Mouse (Mus musculus): ENCODE measurements at regions not wholly inside any gene's neighbourhood (a gene's known extent, or its start where the extent isn't known, plus 50 kb on each side); places are given as distances from the start of the nearest gene placed in this dataset.

DNA sequence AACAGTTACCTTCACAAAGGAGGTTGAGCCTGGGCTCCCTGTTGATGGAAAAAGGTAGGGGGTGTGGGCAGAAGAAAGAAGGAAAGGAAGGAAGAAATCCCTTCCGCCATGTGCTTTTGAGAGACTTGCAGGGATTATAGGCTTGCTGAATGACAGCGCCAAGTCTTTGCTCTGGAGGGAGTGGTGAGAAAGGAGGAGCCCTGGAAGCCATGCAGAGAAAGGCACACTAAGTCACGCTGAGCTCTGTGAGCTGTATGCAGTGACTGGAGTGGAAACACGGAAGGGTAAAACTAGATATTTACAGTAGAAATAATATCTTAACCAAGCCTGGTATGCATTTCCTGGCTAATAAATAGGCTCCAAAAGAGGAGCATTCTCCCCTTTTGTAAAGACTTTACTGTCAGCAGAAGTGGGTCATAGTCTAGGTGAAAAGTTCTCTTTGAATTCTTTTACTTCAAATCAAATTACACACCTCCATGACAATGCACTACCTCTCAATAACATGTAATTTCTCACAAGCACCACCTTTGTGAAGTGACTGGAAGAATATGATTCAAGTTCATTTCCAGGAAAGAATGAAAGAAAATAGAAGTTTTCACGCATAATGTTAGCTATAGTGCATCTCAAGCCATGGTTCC, 484.1 kb upstream of the Nectin3 start:
- Histone ChIP-seq H3K4me3 (ENCODE audit: low read depth, low read length) (no peak overlapping the region), H3K27ac (ENCODE audit: low read depth, low read length) (no peak overlapping the region), H3K9me3 (ENCODE audit: low read length) (no peaks in the 10 kb centered on the region), H3K36me3 (ENCODE audit: insufficient read depth) (no peaks in the 10 kb centered on the region), H3K4me2 (ENCODE audit: low read depth) (no peak overlapping the region), H3K4me1 (ENCODE audit: insufficient read depth) (no peaks in the 10 kb centered on the region), H3K27me3 (ENCODE audit: insufficient read depth, low read length) (no peaks in the 10 kb centered on the region), H3K9ac (no peak overlapping the region)
- no peak for ATAC-seq
- WGBS: 12% methylated on average over 5 of the region's 5 CpGs
- DNase-seq: no peak
- no peak for TF ChIP-seq CTCF (IDR thresholded peaks at IDR 0.05; ENCODE audit: low read depth)

DNA sequence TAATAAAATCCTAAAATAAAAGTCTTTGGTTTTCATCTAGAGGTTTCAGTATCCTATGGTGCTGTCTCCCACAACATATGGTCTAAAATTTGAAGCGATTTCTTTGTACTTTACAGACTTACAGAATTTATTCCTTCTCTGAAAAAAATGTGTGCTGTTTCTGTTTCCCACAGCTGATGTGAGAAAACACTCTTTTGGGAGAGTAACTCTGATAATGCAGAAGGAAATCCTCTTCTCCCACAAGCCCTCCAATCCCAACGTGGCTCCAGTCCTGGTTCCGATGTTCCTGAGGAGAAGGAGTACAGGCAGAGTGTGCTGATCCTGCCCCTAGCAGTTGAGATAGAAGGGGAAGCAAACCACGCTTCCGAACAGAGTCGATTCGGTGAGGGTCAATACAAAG, 467.4 kb upstream of the Nectin3 start:
- H3K9ac ChIP-seq: no peak overlapping the region
- no peaks in the 10 kb centered on the region for H3K27me3 ChIP-seq (ENCODE audit: insufficient read depth, low read length)
- no peak overlapping the region for H3K27ac ChIP-seq (ENCODE audit: low read depth, low read length)
- 80% methylated on average over 7 of the region's 7 CpGs for WGBS
- no peaks in the 10 kb centered on the region for H3K4me1 ChIP-seq (ENCODE audit: insufficient read depth)
- DNase-seq: no peak
- H3K36me3 ChIP-seq (ENCODE audit: insufficient read depth): no peaks in the 10 kb centered on the region
- H3K4me2 ChIP-seq (ENCODE audit: low read depth): no peak overlapping the region
- no peak overlapping the region for H3K4me3 ChIP-seq (ENCODE audit: low read depth, low read length)
- ATAC-seq: no peak
- H3K9me3 ChIP-seq (ENCODE audit: low read length): no peaks in the 10 kb centered on the region
- no peak for TF ChIP-seq CTCF (IDR thresholded peaks at IDR 0.05; ENCODE audit: low read depth)

DNA sequence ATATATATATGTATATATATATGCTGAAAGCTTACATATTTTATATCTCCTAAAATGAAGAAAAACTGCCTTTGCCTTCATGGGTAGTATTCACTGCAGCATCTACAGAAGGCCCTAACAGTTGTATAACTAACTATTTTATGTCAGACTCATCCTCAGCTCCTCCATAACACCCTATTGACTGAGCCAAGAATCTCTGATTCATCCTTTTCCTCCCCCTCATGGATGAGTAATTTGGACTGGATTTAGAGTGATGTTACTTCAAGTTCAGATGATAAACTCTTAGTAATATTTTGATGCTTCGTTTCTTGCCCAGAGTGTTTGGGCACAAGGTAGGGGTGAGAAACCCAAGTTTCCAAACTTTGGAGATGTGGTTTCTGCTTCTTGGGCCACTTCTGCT, 458.7 kb upstream of the Nectin3 start:
- Histone ChIP-seq H3K27ac (ENCODE audit: low read depth, low read length) (no peak overlapping the region), H3K4me2 (ENCODE audit: low read depth) (no peak overlapping the region), H3K4me1 (ENCODE audit: insufficient read depth) (no peaks in the 10 kb centered on the region), H3K9me3 (ENCODE audit: low read length) (no peaks in the 10 kb centered on the region), H3K4me3 (ENCODE audit: low read depth, low read length) (no peak overlapping the region), H3K9ac (no peak overlapping the region), H3K27me3 (ENCODE audit: insufficient read depth, low read length) (no peaks in the 10 kb centered on the region), H3K36me3 (ENCODE audit: insufficient read depth) (no peaks in the 10 kb centered on the region)
- ATAC-seq (no peak), DNase-seq (no peak)
- TF ChIP-seq CTCF (IDR thresholded peaks at IDR 0.05; ENCODE audit: low read depth): no peak
- WGBS: 94% methylated on average over 1 of the region's 1 CpGs

DNA sequence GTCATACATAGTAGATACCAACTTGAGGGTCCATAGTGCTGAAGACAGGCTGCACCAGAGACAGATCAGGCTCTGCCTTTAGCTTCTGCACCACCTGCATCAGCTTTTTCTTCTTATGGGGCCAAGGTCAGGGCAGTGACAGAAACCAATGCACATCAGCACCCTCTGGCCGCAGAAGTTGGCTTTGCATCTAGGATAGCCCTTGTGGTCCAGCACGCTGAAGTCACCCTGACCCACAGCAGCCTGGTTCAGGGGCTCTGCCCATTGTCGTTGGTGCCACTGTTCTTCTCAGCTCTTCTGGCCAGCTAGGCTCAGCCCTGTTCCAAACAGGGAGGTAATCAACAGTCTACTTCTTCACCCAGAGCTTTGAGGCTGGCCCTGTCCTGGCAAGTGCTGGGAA, 427.7 kb upstream of the Nectin3 start:
- DNase-seq: no peak
- Histone ChIP-seq H3K9ac (no peak overlapping the region), H3K9me3 (ENCODE audit: low read length) (no peaks in the 10 kb centered on the region), H3K4me2 (ENCODE audit: low read depth) (no peak overlapping the region), H3K4me1 (ENCODE audit: insufficient read depth) (no peaks in the 10 kb centered on the region), H3K27me3 (ENCODE audit: insufficient read depth, low read length) (no peaks in the 10 kb centered on the region), H3K36me3 (ENCODE audit: insufficient read depth) (no peaks in the 10 kb centered on the region), H3K4me3 (ENCODE audit: low read depth, low read length) (no peak overlapping the region), H3K27ac (ENCODE audit: low read depth, low read length) (no peak overlapping the region)
- ATAC-seq: no peak
- no peak for TF ChIP-seq CTCF (IDR thresholded peaks at IDR 0.05; ENCODE audit: low read depth)
- 59% methylated on average over 3 of the region's 3 CpGs for WGBS

DNA sequence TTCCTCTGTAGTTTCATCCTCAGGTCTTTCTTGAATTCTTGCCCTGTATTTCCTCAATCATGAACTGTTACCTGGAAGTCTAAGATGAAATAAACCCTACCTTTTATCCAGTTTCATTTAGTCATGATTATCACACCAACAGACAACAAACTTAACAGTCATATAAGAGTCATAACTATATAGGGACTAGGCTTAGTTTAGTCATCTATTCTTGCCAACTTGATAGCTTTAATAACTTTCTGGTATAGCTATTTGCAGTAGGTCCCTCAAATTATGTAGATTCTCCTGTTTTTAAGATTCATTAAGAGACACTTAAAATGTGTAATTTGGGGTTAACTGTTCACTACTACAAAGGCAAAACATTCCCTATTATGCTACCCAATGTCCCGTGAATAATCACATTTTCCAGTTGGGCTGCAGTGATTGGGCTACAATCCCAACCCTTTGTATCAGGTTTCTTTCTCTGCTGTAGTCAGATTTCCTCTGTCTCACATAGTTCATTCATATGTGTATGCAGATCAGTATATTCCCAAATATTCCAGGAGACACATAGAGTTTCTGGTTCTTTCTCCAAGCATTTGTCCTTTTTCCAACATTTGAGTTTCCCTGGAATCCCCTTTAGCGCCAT, 396.4 kb upstream of the Nectin3 start:
- ATAC-seq (no peak), DNase-seq (no peak)
- H3K27ac ChIP-seq (ENCODE audit: low read depth, low read length): no peak overlapping the region
- no peaks in the 10 kb centered on the region for H3K36me3 ChIP-seq (ENCODE audit: insufficient read depth)
- no peaks in the 10 kb centered on the region for H3K4me1 ChIP-seq (ENCODE audit: insufficient read depth)
- no peaks in the 10 kb centered on the region for H3K9me3 ChIP-seq (ENCODE audit: low read length)
- H3K27me3 ChIP-seq (ENCODE audit: insufficient read depth, low read length): no peaks in the 10 kb centered on the region
- H3K4me3 ChIP-seq (ENCODE audit: low read depth, low read length): no peak overlapping the region
- WGBS: 22% methylated on average over 2 of the region's 2 CpGs
- no peak overlapping the region for H3K9ac ChIP-seq
- no peak overlapping the region for H3K4me2 ChIP-seq (ENCODE audit: low read depth)
- TF ChIP-seq CTCF (IDR thresholded peaks at IDR 0.05; ENCODE audit: low read depth): no peak

DNA sequence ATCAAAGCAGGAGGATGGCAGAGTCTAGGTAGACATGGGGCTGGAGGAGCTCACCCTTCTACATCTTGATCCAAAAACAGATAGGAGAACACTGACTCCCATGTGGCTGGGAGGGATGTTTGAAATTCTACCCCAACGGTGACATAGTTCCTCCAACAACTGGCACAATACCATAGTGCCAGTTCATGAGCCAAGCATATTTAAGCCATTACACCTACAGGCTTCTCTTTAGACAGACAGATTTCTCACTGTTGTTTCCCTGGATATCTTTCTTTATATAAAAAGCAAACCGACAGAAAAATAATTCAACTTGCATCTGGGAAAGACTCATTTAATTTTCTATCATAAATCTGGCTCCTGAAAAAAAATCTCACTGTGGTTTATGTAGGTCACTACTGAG, 380.4 kb upstream of the Nectin3 start:
- Histone ChIP-seq H3K27me3 (ENCODE audit: insufficient read depth, low read length) (no peaks in the 10 kb centered on the region), H3K27ac (ENCODE audit: low read depth, low read length) (no peak overlapping the region), H3K4me1 (ENCODE audit: insufficient read depth) (no peaks in the 10 kb centered on the region), H3K9ac (no peak overlapping the region), H3K9me3 (ENCODE audit: low read length) (no peaks in the 10 kb centered on the region), H3K4me3 (ENCODE audit: low read depth, low read length) (no peak overlapping the region), H3K4me2 (ENCODE audit: low read depth) (no peak overlapping the region), H3K36me3 (ENCODE audit: insufficient read depth) (no peaks in the 10 kb centered on the region)
- WGBS: 79% methylated on average over 2 of the region's 2 CpGs
- ATAC-seq (no peak), DNase-seq (no peak)
- TF ChIP-seq CTCF (IDR thresholded peaks at IDR 0.05; ENCODE audit: low read depth): no peak

DNA sequence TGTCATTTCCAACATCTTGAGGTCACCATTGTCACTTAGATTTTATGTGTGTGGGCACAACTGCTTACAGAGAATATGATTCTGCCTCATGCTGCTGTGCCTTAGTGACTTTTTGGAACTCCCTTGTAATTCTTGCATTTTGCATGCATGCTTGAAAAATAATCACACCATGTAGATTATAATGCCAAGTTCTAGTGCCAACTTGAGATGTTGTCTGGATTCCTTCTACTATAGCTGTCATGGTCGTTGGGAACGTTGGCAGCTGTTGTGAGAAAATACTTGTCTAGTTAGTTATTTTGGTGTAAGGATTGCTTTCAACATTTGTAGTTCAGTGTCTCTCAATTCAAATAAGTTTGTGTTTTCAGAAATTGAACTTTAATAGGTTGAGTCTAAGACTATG, 365.6 kb upstream of the Nectin3 start:
- Histone ChIP-seq H3K4me2 (ENCODE audit: low read depth) (no peak overlapping the region), H3K9ac (no peak overlapping the region), H3K4me3 (ENCODE audit: low read depth, low read length) (no peak overlapping the region), H3K36me3 (ENCODE audit: insufficient read depth) (no peaks in the 10 kb centered on the region), H3K27ac (ENCODE audit: low read depth, low read length) (no peak overlapping the region), H3K9me3 (ENCODE audit: low read length) (no peaks in the 10 kb centered on the region), H3K27me3 (ENCODE audit: insufficient read depth, low read length) (no peaks in the 10 kb centered on the region), H3K4me1 (ENCODE audit: insufficient read depth) (no peaks in the 10 kb centered on the region)
- ATAC-seq (peak; percentile 76), DNase-seq (peak; percentile 52)
- TF ChIP-seq CTCF (IDR thresholded peaks at IDR 0.05; ENCODE audit: low read depth): no peak
- WGBS: 57% methylated on average over 2 of the region's 2 CpGs

Measured in forebrain, postnatal 0 days (tissue).